Mouse (Mus musculus): Measurements from ENCODE around the gene Tex264. TPM values are rescaled to one million over a fixed set of nuclear protein-coding genes. Genes with fewer than 3 reads are reported as not detected.

Gene Tex264
- polyA plus RNA-seq, 1 experiment from 2014 or later = 25.6 TPM

GRCm38 (mm10) chr9:106716729-106717128 lies 31.0 kb upstream of the Tex264 start:
- H3K27ac ChIP-seq (ENCODE audit: low read depth) = no peak overlapping the region
- H3K9ac ChIP-seq (replicated peaks) = no peak overlapping the region
- H3K9me3 ChIP-seq (ENCODE audit: low read length) = no peaks in the 10 kb centered on the region
- no peak overlapping the region for H3K4me2 ChIP-seq (ENCODE audit: low read depth, low read length)
- 87% methylated on average over 4 of the region's 4 CpGs for WGBS (ENCODE audit: insufficient replicate concordance)
- H3K27me3 ChIP-seq (ENCODE audit: insufficient read depth, low read length) = no peaks in the 10 kb centered on the region
- peaks cover 44% of the 10 kb centered on the region for H3K36me3 ChIP-seq (replicated peaks; ENCODE audit: insufficient read depth, low read length)
- no peak for TF ChIP-seq CTCF (IDR thresholded peaks at IDR 0.05; ENCODE audit: low read depth)
- TF ChIP-seq EP300 (IDR thresholded peaks at IDR 0.05; ENCODE audit: low read depth) = no peak
- H3K4me1 ChIP-seq (ENCODE audit: insufficient read depth) = no peaks in the 10 kb centered on the region
- H3K4me3 ChIP-seq (ENCODE audit: low read depth, low read length) = no peak overlapping the region
- ATAC-seq (no peak), DNase-seq (no peak)

DNA sequence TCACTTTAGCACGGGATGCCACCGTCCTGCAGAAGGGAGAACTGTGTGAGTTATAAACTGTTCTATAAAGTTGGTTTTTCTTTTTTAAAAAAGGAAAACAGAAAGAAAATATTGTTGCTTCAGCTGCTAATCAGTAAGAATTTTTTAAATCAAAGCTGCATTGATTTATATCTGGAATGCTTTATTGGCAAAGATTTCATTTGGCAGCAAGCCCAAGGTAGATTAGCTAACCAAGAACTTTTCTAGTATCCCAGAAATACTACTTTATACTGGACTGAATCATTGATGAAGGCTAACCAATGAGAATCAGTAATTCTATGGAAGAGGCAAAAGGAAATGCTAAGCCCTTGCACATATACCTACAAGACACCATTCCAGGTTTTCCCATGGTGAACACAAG lies 30.5 kb upstream of the Tex264 start:
- no peaks in the 10 kb centered on the region for H3K4me1 ChIP-seq (ENCODE audit: insufficient read depth)
- peaks cover 44% of the 10 kb centered on the region for H3K36me3 ChIP-seq (replicated peaks; ENCODE audit: insufficient read depth, low read length)
- no peak for ATAC-seq
- no peak for DNase-seq
- H3K27me3 ChIP-seq (ENCODE audit: insufficient read depth, low read length) = no peaks in the 10 kb centered on the region
- no peak for TF ChIP-seq CTCF (IDR thresholded peaks at IDR 0.05; ENCODE audit: low read depth)
- no peak for TF ChIP-seq EP300 (IDR thresholded peaks at IDR 0.05; ENCODE audit: low read depth)
- 77% methylated on average over 2 of the region's 2 CpGs for WGBS (ENCODE audit: insufficient replicate concordance)
- no peak overlapping the region for H3K4me3 ChIP-seq (ENCODE audit: low read depth, low read length)
- no peak overlapping the region for H3K9ac ChIP-seq (replicated peaks)
- no peaks in the 10 kb centered on the region for H3K9me3 ChIP-seq (ENCODE audit: low read length)
- H3K4me2 ChIP-seq (ENCODE audit: low read depth, low read length) = no peak overlapping the region
- no peak overlapping the region for H3K27ac ChIP-seq (ENCODE audit: low read depth)

GRCm38 (mm10) chr9:106712470-106712869 lies 26.7 kb upstream of the Tex264 start:
- Histone ChIP-seq H3K36me3 (replicated peaks; ENCODE audit: insufficient read depth, low read length) (peaks cover 45% of the 10 kb centered on the region), H3K4me3 (ENCODE audit: low read depth, low read length) (no peak overlapping the region), H3K4me1 (ENCODE audit: insufficient read depth) (no peaks in the 10 kb centered on the region), H3K27me3 (ENCODE audit: insufficient read depth, low read length) (no peaks in the 10 kb centered on the region), H3K9ac (replicated peaks) (no peak overlapping the region), H3K4me2 (ENCODE audit: low read depth, low read length) (no peak overlapping the region), H3K9me3 (ENCODE audit: low read length) (no peaks in the 10 kb centered on the region), H3K27ac (ENCODE audit: low read depth) (no peak overlapping the region)
- 92% methylated on average over 2 of the region's 2 CpGs for WGBS (ENCODE audit: insufficient replicate concordance)
- DNase-seq (no peak), ATAC-seq (no peak)
- TF ChIP-seq EP300 (IDR thresholded peaks at IDR 0.05; ENCODE audit: low read depth) (no peak), CTCF (IDR thresholded peaks at IDR 0.05; ENCODE audit: low read depth) (no peak)

DNA sequence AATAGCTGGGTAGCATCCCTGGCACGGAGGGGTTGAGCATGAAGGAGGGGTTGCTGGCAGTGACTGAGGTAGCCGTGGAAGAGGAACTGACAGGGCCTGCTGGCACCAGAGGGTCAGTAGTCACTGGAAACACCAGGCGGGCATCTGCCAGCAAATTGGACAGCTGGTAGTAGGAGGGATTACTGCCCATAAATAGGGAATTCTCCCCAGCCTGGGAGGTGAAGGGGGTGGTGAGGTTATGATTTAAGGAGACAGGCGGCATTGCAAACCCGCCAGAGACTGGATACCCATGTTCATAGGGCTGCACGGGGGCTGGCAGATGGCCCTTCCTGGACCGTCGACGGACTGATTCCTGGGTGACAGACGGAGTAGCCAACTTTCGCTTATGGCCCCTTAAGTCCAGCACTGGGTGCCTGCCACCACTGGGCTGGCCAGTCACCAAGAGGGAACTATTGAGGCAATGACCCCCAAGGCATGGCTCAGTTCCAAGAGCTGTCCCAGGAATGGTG lies 7.3 kb upstream of the Tex264 start:
- H3K27me3 ChIP-seq (ENCODE audit: insufficient read depth, low read length) = no peaks in the 10 kb centered on the region
- ATAC-seq (no peak), DNase-seq (no peak)
- H3K4me3 ChIP-seq (ENCODE audit: low read depth, low read length) = no peak overlapping the region
- no peak overlapping the region for H3K27ac ChIP-seq (ENCODE audit: low read depth)
- no peak overlapping the region for H3K9ac ChIP-seq (replicated peaks)
- H3K4me2 ChIP-seq (ENCODE audit: low read depth, low read length) = no peak overlapping the region
- H3K4me1 ChIP-seq (ENCODE audit: insufficient read depth) = no peaks in the 10 kb centered on the region
- WGBS (ENCODE audit: insufficient replicate concordance) = 91% methylated on average over 11 of the region's 11 CpGs
- H3K36me3 ChIP-seq (replicated peaks; ENCODE audit: insufficient read depth, low read length) = peaks cover 39% of the 10 kb centered on the region
- no peaks in the 10 kb centered on the region for H3K9me3 ChIP-seq (ENCODE audit: low read length)
- no peak for TF ChIP-seq CTCF (IDR thresholded peaks at IDR 0.05; ENCODE audit: low read depth)
- TF ChIP-seq EP300 (IDR thresholded peaks at IDR 0.05; ENCODE audit: low read depth) = no peak

- Histone ChIP-seq H3K9ac (replicated peaks) (no peak overlapping the region), H3K4me2 (ENCODE audit: low read depth, low read length) (no peak overlapping the region), H3K9me3 (ENCODE audit: low read length) (no peaks in the 10 kb centered on the region), H3K27ac (ENCODE audit: low read depth) (no peak overlapping the region), H3K4me3 (ENCODE audit: low read depth, low read length) (no peak overlapping the region), H3K4me1 (ENCODE audit: insufficient read depth) (peaks cover 19% of the 10 kb centered on the region), H3K27me3 (ENCODE audit: insufficient read depth, low read length) (no peaks in the 10 kb centered on the region), H3K36me3 (replicated peaks; ENCODE audit: insufficient read depth, low read length) (peaks cover 13% of the 10 kb centered on the region)
- DNase-seq = no peak
- WGBS (ENCODE audit: insufficient replicate concordance) = 77% methylated on average over 8 of the region's 8 CpGs
- TF ChIP-seq EP300 (IDR thresholded peaks at IDR 0.05; ENCODE audit: low read depth) = no peak
- no peak for TF ChIP-seq CTCF (IDR thresholded peaks at IDR 0.05; ENCODE audit: low read depth)
- ATAC-seq = no peak
Measured at GRCm38 (mm10) chr9:106688834-106689233, 3.1 kb upstream of the Tex264 start.

GRCm38 (mm10) chr9:106686983-106687650 lies 1.4 kb upstream of the Tex264 start:
- Histone ChIP-seq H3K27me3 (ENCODE audit: insufficient read depth, low read length) (no peaks in the 10 kb centered on the region), H3K4me3 (ENCODE audit: low read depth, low read length) (no peak overlapping the region), H3K4me1 (ENCODE audit: insufficient read depth) (peaks cover 19% of the 10 kb centered on the region), H3K4me2 (ENCODE audit: low read depth, low read length) (0 out of 2 replicates have a peak overlapping the region, but pooled peaks have one; percentile 20), H3K9me3 (ENCODE audit: low read length) (no peaks in the 10 kb centered on the region), H3K27ac (ENCODE audit: low read depth) (no peak overlapping the region), H3K36me3 (replicated peaks; ENCODE audit: insufficient read depth, low read length) (no peaks in the 10 kb centered on the region), H3K9ac (replicated peaks) (no peak overlapping the region)
- 32% methylated on average over 8 of the region's 8 CpGs for WGBS (ENCODE audit: insufficient replicate concordance)
- DNase-seq (peak; percentile 75), ATAC-seq (0 out of 2 replicates have a peak, but pooled peaks have one; percentile 22)
- TF ChIP-seq CTCF (IDR thresholded peaks at IDR 0.05; ENCODE audit: low read depth) (peak; percentile 93), EP300 (IDR thresholded peaks at IDR 0.05; ENCODE audit: low read depth) (no peak)
